Mouse (Mus musculus): ENCODE data around the gene Rcbtb2.
A peak's percentile ranks its signal among the peaks of the same experiment; 100 is the strongest.

GRCm38 (mm10) chr14:73116938-73117337, 5.9 kb upstream of the Rcbtb2 start:
- TF ChIP-seq CTCF (IDR thresholded peaks at IDR 0.05; ENCODE audit: low read depth) (peak; percentile 57), EP300 (optimal IDR thresholded peaks at IDR 0.05) (no peak)

Data from stomach, postnatal 0 days (tissue).